Mouse (Mus musculus) cerebellum, postnatal 10 days (tissue): ENCODE measurements around the gene Serbp1.

Source experiments
- DNase-seq, 2 experiments: peaks; one replicate each; pipeline ENCODE4 v3.0.0; 2021; ENCODE audit warnings: mixed read lengths in 2 of 2

Gene Serbp1

GRCm38 (mm10) chr6:67236491-67237234 lies 1.3 kb upstream of the Serbp1 start:
- DNase-seq, result no peak

GRCm38 (mm10) chr6:67241263-67241662 lies 3.3 kb downstream of the Serbp1 start:
- DNase-seq, result no peak

GRCm38 (mm10) chr6:67243765-67244420 lies 5.9 kb downstream of the Serbp1 start:
- no peak for DNase-seq

- no peak for DNase-seq
Measured at GRCm38 (mm10) chr6:67244451-67244850, 6.5 kb downstream of the Serbp1 start.

GRCm38 (mm10) chr6:67251095-67251494 lies 13.1 kb downstream of the Serbp1 start:
- no peak for DNase-seq

- no peak for DNase-seq
Measured at GRCm38 (mm10) chr6:67264935-67265334, 27.0 kb downstream of the Serbp1 start.

GRCm38 (mm10) chr6:67266159-67266657 lies 28.2 kb downstream of the Serbp1 start:
- DNase-seq, result no peak

- DNase-seq, result peak; percentile 94 to 98
Measured at GRCm38 (mm10) chr6:67266664-67267407, 28.9 kb downstream of the Serbp1 start.

- peak; percentile 55 to 61 for DNase-seq
Measured at GRCm38 (mm10) chr6:67267408-67268244, 29.6 kb downstream of the Serbp1 start.

GRCm38 (mm10) chr6:67268245-67268612 lies 30.3 kb downstream of the Serbp1 start:
- no peak for DNase-seq

- DNase-seq, result no peak
Measured at GRCm38 (mm10) chr6:67268983-67269382, 31.0 kb downstream of the Serbp1 start.

GRCm38 (mm10) chr6:67269459-67269858 lies 31.5 kb downstream of the Serbp1 start:
- no peak for DNase-seq

- no peak for DNase-seq
Measured at GRCm38 (mm10) chr6:67277944-67278343, 40.0 kb downstream of the Serbp1 start.

- no peak for DNase-seq
Measured at GRCm38 (mm10) chr6:67281614-67282197, 43.7 kb downstream of the Serbp1 start.

- DNase-seq, result no peak
Measured at GRCm38 (mm10) chr6:67282897-67283296, 44.9 kb downstream of the Serbp1 start.

- DNase-seq, result no peak
Measured at GRCm38 (mm10) chr6:67292042-67292623, 54.2 kb downstream of the Serbp1 start.

- DNase-seq, result peak; percentile 16 to 18
Measured at GRCm38 (mm10) chr6:67296126-67296525, 58.1 kb downstream of the Serbp1 start.

GRCm38 (mm10) chr6:67298742-67299141 lies 60.8 kb downstream of the Serbp1 start:
- no peak for DNase-seq

GRCm38 (mm10) chr6:67300300-67300699 lies 62.3 kb downstream of the Serbp1 start:
- no peak for DNase-seq

GRCm38 (mm10) chr6:67300710-67301163 lies 62.8 kb downstream of the Serbp1 start:
- DNase-seq, result no peak

- no peak for DNase-seq
Measured at GRCm38 (mm10) chr6:67301230-67301629, 63.3 kb downstream of the Serbp1 start.

GRCm38 (mm10) chr6:67302471-67302870 lies 64.5 kb downstream of the Serbp1 start:
- no peak for DNase-seq
